Mouse (Mus musculus) CD4-positive helper T cell, adult 2 months (primary cell): ENCODE measurements at regions not wholly inside any gene's neighbourhood (a gene's known extent, or its start where the extent isn't known, plus 50 kb on each side); places are given as distances from the start of the nearest gene placed in this dataset.

Source experiments
- DNase-seq: peaks from one replicate; pipeline ENCODE4 v3.0.0-alpha.2; 2012; ENCODE audit warnings: low read depth, missing footprints, low spot score

DNA sequence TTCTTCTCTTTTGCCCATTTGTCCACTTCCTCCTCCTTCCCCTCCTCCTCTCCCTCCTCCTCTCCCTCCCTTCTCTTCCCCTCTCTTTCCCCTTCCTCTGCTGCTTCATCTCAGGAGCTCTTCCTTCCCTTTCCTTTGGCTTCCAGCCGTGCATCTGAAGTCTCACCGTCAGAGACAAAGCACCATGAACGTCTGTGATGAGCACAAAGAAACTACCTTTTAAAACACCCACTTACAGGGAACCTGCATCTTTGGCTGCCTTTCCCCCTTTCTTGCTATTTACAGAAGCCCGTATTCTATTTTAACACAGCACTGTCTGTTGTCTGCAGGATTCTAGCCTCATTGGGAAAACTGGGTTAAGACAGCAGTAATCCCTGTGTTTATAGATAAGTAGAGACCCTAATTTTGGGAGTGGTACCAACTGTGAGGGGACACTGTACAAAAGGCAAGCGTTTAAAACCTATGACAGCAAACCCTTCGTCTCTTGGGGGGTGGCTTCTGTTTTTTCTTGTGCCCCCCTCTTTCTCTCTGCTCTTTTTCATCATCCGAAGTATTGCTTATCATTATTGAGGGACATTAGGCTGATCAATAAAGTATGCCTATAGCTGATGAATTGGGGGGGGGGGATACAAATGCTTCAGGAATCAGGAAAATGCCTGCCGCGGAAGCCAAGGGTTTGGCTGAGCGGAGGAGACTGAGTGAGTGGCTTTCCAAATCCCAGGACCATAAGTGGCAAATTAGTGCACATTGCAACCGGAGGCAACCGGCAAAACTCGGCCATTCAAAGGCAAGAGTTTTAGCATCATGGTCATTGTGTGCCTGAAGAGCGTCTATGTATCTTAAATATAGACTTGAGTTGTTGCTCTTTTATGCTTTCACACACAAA is 417.0 kb upstream of the Ubash3b start:
- DNase-seq: no peak

DNA sequence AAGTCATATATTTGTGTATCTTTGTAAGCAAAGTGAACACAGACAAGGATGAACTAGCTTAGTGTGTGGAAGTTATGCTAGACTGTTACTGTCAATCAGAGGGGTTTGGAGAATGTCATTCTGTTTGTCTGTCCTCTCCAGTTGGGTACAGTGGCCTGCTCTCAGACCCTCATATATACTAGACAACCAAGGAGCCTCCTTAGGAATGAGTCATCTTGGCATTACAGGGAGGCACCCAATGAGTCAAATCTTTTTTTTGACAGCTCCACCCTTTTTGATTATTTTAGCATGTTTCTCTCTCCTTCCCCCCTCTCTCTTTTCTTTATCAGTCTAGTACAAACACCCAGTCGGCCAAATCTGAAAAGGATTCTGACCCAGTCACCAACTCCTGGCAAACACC is 416.3 kb upstream of the Ubash3b start:
- DNase-seq: no peak

DNA sequence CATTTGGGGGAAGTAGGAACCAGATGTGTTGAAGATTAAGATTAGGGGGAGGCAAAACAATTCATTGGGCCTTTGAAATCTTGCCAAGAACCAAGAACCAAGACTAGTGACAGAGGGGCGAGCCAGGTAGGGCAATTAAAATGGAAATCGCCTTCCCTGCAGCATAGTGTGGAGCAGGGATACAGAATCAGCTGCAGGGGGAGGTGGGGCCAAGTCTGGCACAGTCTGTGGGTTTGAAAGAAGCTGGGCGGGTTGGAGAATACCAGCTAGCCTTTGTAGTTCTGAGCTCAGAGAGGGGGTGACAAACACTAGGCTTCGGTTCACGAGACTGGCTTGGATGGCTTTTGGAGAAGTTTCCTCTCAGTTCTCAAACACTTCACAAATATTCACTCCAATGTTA is 414.3 kb upstream of the Ubash3b start:
- no peak for DNase-seq

DNA sequence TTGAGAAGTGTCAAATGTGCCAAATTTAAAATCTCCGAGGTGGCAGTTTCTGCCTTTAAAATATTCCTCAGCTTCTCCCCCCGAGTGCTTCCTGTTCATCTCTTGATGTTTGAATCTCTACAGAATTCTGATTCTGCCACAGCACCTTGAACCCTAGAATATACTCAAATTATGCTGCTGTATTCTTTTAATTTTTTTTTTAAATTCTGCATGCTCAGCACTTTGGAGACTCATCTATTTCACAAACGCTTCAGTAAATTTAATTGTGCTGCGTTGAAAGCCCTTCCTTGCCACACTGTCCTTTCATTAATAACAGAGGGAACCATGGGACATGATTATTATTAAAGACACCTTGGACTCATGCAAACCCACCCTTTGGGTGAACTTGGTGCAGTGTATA is 408.8 kb upstream of the Ubash3b start:
- DNase-seq: no peak

DNA sequence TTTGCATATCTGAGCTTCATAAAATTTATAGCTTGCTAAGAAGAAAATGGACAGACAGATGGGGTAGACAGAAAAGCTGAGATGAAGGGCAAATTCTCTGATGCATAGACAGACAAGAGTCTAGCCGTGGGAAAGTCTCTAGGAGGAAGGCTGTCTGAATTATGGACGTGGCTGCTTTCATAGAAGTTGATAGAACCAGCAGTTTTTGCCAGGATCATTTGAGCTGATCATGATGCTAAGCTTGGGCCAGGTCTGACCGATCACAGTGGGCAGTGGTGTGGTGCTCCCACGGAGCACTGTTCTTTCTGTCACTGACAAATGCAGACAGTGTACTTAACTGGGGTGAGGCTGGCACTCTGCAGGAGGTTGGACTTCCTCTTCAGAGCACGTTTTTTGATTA is 405.0 kb upstream of the Ubash3b start:
- DNase-seq: no peak

DNA sequence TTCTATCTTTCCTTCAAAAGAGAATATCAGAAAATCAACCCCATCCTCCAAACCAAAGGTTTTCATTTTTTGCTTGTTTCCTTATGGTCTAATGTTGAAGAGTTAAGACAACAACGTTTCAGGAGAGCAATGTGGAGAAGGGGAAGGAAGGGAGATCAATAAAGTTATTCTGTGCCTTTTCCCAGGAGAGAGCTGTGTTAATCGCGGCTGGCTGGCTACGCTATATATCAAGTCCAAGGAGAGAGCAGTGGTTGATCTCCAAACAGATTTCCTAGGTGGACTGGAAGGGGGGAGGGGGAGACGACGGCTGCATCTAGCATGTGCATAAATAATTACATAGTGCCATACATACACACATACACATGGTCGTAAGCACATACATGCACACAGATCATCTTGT is 404.3 kb upstream of the Ubash3b start:
- no peak for DNase-seq

DNA sequence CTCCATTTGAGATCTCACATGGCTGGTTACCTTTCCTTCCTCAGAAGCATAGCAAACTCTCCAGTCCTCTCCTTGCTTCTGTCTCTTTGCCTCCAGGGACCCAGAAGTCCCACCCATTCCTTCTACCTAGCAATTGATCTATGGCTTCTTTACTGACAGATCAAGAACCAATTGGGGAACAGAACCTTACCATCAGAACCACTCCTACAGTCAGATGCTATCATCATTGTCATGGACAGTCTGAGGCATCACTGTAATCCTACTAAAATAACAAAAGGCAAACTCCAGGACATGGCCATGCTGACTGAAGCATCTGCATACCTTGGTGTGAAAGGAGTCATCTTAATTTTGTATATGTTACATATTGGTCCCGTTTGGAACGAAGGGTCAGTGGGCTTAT is 401.9 kb upstream of the Ubash3b start:
- DNase-seq: no peak

DNA sequence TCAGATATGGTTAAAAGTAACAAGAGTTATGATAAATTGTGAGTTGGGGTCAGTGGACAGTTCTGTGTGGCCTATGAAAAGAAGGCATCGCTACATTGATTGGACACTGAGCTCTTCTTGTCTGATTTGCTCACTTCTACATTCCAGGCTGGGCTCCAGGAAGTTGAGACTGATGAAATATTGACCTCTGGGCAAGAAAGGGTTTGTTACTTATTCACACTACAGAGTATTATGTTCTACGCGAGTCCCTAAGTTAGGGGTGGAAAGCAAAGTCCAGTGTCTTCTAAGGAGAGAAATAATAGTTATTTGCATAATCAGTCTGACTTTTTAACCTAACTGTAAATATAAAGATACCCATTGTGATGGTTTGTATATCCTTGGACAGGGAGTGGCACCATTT is 397.0 kb upstream of the Ubash3b start:
- DNase-seq: no peak

DNA sequence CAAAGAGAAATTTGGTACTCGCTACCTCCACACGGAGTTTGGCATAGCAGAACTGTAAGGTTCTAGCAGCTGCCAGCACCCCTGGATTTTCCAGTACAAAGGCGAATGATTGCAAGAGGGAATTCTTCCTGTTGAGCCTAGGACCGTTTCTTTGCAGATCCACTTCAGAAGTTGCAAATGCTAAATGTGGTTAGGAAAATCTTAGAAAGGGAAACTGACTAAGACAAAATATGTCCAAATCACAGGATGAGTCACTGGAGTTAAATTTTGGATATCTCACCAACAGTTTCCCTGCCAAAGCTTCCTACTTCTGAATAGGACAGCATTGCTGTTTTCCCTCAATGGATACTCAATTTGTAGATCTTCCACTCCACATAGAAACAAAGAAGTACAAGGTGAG is 395.4 kb upstream of the Ubash3b start:
- no peak for DNase-seq

DNA sequence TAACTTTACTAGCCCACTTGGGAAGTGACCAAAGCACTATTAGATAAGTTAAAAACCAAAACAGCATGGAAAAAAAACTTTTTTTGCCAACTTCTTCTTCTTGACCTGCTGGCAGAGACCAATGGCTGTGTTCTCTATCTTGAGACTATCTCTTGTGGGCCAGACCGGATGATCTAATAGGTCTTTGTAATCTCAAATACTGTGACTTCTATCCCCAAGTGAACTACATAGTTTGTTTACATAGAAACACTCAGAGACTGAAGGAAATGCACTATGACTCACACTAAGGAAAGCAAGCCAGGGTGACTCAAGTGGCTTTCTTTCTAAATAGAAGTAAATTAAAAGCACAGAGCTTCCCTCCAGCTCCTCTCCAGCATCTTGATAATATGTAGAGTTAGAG is 384.3 kb upstream of the Ubash3b start:
- DNase-seq: no peak

DNA sequence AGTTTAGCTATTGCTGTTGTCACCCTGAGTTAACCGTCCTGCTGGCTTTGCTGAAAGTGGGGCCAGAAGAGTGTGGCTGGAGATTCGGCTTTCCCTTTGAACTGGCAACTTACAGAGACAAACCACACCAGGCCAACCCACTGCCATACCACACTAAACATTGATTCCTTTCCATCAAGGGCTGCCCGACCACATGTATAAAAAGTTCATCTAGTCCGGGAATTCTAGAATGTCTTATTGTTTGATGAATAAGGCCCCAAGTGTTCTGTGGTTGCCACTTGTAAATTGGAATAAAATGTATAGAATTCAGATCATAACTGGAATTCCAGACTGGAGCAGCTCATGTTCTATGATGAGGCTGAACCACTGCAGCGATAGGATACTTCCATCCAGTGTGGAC is 381.0 kb upstream of the Ubash3b start:
- DNase-seq: no peak

DNA sequence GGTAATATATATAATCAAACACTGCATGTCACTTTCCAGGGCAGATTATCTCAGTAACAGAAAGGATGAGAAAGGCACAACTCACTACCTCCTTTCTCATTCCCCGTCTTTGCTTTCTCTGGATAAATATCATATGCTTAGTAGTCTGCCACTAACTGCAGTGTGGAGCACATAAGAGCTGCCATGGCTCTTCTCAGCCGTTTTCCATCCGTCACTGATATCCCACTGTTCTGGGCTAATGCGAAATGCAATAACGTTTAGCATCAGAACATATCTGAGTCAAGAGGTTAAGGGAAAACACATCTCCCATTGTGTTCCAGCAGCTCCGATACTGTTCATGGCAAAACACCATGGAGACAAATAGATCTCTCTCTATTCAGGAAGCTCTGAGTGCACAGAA is 379.8 kb upstream of the Ubash3b start:
- DNase-seq: no peak

DNA sequence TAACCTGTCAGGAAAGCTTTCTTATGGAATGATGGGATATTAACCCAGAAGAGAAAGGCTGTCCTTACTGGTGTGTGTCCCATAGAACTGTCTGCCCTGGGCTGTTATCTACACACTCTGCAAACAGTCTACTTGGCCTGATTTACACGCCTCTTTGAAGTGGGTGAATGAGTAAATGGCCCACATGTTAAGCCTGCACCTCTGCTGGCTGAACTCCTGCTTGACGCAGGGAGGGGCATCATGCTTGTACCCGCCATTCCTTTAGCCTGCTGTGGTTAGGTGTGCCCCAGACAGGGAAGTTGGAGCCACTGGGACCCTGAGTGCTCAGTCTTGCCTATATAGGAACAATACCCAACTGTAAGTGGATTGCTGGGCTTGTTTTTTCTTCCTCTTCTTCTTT is 371.3 kb upstream of the Ubash3b start:
- DNase-seq: no peak

DNA sequence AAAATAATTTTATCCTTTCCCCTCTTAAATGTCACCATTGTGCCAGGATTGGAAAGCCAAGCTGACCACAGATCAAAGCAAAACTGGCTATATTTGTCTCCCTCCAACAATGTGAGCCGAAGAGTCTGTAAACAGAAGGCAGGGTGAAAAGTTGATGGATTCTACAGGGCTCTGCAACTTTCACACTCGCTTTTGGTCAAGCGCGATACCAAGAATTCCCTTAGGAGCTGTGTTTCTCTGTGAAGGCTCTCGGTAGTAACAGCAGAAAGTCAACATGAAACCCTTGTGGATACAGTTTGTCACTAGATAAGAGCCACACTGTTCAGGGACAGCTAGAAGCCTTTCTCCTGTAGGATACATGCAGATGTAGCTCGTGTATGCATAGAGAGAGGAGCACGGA is 370.8 kb upstream of the Ubash3b start:
- no peak for DNase-seq

DNA sequence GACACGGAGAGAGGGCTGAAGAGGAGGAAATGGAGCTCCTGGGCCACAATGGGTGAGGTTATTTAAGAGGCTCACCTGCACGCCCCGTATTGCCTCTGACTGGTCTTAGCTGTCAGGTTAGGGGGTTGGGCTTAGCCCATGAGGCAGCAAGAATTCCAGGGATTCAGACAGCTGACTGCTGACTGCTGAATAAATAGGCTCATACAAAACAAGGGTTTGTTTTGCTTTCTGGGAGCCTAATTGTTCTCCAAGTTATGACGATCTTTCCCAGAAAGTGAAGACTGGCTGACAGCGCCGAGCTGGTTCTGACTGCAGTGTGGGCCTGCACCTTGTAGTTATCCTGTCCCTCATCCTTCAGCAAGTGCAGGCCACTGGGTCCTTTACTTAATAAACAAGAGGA is 370.1 kb upstream of the Ubash3b start:
- DNase-seq: peak; percentile 2

DNA sequence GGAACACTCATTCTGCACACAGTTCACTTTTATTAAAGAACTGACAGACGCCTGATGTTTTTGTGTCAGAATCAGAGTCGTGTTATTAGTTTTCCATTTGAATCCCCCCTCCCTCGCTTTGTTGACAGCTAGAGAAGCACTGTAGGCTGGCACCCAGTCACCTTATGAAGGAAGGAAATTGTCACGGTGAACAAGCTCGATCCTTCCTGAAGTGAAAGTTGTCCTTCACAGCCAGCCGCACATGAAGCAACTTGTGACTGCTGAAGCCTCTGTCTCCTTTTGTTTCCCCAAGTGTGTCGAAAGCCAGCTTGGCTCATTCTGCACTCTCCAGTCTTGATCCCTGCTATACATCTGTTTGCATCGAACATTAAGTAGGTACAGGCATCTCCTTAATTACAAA is 364.6 kb upstream of the Ubash3b start:
- DNase-seq: no peak

DNA sequence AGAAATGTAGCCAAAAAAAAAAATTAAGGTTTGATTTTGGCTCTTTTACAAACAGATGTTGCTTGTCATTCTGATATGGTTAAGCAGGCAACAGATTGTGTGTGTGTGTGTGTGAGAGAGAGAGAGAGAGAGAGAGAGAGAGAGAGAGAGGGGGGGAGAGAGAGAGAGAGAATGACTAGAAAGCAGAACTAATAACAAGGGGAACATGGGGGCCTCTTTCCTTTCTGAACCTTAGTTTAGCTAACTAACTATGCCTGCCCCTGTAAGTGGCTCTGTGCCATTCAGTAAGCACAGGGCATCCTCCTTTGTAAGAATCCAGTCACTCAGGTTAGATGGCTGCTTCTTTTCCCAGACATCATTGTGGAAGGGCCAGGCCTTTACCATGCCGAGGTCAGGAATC is 364.0 kb upstream of the Ubash3b start:
- no peak for DNase-seq

DNA sequence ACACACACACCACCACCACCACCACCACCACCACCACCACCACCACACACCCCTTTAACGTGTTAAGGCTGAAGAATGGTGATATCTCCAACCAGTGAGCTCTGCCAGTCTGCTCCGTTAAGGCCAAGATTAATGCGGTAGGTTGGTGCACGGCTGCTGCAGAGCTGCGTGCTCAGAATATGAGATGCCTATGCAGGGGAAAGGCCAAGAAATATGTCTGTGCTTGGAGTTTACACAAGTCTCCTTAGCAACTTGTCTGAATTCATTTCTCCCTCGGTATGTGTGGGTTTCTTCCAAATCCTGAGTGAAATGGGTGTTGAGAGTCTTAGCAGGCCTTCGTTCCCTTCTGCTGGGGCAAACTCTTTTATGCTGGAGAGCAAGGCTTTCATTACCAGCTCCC is 363.1 kb upstream of the Ubash3b start:
- DNase-seq: no peak

DNA sequence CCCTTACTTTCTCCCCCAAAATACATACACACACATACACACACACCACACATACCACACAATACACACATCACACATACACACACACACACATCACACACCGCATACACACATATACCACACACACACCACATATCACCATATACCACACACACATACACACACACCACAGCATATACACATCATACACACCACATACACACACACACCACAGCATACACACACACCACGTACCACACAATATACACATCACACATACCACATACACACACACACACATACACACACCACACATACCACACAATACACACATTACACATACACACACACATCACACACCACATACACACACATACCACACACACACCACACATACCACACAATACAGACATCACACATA is 362.5 kb upstream of the Ubash3b start:
- DNase-seq: no peak

DNA sequence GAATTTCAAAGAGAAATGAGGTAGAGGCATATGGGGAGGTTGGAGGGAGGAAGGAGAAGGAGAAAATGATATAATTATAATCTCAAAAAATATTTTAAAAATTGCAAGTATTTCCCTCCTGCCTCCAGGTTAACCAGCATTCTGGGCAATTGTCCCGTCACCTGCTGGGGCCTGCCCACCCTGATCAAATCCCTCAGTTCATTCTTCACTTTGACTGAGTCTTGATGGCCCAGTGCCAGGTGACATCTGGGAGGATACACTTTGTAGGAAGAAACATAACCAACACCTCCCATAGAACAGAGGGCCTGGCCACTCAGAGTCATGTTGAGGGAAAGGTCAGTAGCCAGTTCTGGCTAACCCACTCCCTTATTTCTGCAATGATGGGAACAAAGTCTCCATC is 360.8 kb upstream of the Ubash3b start:
- DNase-seq: no peak

DNA sequence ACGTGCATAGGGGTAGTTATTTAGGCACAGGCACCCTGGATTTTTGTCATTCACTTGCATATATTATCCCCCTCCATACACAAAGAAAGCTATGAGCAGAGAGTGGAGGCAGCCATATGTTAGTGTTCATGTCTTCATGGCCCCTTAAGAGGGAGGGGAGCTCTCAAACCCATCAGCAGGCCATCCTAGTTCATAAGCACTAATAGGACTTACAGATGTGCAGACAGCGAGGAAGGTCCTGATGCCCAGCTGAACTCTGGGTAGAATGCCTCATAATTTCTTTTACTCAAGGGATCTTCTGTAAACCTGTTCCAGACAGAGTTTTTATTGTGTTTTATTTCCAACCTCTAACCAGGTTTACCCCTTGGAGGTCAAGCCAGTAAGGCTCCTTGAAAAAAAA is 356.3 kb upstream of the Ubash3b start:
- DNase-seq: no peak

DNA sequence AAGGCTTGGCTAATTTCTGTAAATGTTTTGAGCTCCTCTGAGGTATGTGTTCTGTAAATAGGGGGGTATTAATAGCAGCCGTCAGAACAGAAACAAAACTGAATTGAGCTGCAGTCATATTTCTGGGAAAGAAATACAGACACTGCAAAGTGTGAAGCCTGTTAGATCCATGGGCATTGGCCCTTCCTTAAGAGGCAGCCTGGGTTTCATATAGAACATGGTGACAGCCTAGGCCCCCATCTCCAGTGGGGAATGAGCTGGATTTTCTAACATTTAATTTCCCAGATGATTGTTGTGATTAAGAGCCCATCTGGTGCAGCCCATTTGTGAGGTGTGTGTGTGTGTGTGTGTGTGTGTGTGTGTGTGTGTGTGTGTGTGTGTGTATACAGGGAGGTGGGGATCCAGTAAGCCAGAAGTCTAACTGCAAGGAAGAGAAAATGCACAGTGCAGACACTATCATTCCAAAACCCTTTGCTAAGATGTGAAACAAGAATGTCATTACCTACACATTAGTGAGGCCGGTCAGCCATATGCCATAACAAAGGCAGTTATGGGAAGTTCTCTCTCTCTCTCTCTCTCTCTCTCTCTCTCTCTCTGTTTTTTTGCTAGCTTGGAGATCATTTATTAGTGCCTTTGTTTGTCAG is 355.7 kb upstream of the Ubash3b start:
- no peak for DNase-seq

DNA sequence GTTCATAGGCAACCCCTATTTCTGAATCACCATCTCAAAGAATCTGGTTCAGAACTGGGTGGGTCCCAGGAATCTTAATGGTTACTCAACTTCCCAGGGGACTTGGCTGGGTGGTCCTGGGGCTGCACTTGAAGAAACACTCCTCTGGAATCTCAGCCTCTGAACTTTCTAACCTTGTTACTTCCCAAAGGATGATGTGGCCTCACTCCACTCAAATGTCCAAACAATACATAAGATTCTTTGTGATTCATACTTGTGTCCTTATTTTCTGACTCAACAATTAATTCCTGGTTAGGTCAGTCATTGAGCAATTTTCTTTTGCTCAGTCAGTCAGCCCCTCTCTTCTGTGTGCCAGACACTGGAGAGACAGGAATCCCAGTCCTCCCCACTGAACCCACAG is 353.7 kb upstream of the Ubash3b start:
- DNase-seq: no peak
